Mouse (Mus musculus) NIH3T3 (cell line): ENCODE data around the gene Gss.
"Not testable (repeated sequence)": the region's sequence is repeated elsewhere in the genome, so short reads cannot be mapped to it uniquely, and the experiment has no call there.

ENCODE experiments used
- DNase-seq: peaks from one replicate; pipeline ENCODE4 v3.0.0-alpha.2; 2012; ENCODE audit warnings: low read depth

The Gss gene

GRCm38 (mm10) chr2:155616971-155617370, 24.4 kb upstream of the Gss start:
- DNase-seq = no peak

GRCm38 (mm10) chr2:155613953-155614352, 21.3 kb upstream of the Gss start:
- no peak for DNase-seq

DNA sequence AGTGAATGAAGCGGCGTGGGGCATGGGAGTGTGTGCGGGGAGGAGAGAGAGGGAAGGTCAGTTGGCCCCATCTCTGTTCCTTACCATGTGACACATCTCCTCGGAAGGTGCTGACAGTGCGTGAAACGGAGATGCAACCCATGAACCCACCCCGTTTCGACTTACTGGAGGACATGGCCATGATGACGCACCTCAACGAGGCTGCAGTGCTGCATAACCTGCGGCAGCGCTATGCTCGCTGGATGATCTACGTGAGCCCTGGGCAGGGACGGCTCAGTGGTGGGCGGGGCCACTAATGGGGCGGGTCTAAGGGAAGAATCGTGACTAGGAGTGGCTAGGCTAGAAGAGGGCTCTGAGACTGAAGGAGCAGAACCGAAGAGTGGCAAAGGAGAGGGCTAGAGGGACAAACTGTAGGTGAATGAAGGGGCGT, 20.7 kb upstream of the Gss start:
- no peak for DNase-seq

- no peak for DNase-seq
Measured at GRCm38 (mm10) chr2:155611834-155612550, 19.4 kb upstream of the Gss start.

DNA sequence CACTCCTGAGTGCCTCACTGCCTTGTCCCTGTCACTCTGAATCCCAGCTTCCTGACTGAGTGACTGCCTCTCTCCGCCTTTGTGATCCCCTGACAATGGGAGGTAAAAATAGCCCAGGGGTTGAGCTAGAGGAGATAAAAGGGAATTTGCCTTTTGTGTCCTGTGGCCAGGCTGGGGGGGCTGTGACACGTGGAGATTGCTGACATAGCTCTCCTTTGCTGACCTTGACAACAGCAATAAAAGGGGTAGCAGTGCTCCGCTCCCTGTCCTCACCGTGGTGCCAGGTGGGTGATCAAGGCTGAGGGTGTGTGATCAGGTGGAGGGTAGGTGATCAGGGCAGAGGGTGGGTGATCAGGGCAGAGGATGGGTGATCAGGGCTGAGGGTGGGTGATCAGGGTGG, 18.4 kb upstream of the Gss start, which contains the start of gene Myh7b:
Gene Myh7b, plus strand, starts transcription at position 235 of the 400 bp plus-strand sequence.
- no peak for DNase-seq

GRCm38 (mm10) chr2:155606360-155606759, 13.8 kb upstream of the Gss start:
- DNase-seq = no peak

GRCm38 (mm10) chr2:155605236-155605589, 12.6 kb upstream of the Gss start:
- DNase-seq = not testable (repeated sequence)

DNA sequence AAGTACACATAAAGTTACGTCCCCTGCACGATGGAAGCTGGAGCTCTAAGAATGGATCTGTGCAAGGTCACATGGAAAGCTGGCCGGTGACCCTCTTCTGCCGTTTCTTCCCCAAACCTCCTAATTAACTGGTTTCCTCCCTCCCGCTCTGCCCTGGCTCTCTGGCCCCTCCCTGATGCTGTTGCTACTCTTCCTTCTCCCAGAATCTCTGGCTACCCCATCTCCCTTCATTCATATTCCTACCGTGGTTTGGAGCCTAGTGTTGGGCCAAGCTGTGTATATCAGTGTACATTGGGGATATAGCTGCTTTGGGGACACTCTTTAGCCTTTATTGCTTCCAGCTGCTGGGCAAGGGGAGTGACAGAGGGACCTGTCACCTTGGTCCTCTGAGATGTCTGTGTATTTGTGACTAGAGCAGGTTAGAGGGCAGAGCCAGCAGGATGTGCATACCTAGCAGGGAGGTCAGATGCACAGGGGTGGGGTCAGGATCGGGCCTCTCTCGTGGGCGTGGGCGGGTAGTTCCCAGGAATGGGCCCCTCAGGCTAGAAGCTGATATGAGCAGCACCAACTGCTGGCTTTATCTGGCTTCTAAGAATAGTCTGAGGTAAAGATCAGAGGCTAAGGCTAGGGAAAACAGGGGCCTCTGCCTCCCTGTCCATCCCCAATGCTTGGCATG, 12.1 kb upstream of the Gss start:
- no peak for DNase-seq

DNA sequence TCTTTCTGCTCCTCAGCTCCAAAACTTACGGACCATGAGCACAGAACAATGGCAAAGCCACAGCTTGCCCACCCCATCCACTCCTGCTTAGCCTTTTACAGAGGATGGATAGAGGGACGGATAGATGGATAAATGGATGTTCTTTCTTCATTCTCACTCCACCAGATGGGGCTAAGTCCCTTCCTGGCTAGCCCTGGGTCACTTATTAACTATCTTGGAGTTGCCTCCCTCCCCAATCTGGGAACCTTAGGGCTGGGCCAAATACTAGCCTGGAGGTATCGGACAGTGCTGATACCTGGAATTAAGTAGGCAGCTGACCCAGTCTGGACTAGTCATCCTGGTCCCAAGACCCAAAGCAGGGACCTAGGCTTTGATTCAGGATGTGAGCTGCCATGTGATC, 11.1 kb upstream of the Gss start:
- DNase-seq = no peak

- no peak for DNase-seq
Measured at GRCm38 (mm10) chr2:155595516-155595915, 2.9 kb upstream of the Gss start.

DNA sequence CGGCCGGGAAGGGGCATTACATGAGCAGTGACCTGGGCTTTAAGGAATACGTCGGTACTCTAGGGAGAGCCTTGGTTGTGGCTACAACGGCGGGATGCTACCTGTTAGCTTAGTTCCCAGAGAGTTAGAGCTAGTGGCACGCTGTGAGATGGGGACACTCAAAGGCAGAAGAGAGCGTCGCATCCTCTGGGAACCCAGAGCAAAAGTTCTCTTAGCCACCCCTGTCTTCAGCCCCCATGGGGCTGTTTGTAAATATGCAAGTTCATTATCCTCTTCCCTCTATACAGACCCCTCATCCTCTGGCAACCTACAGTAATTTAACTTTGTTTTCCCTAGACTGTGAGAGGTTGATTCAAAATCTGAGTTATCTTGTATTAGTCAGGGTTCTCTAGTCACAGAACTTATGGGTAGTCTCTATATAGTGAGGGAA, 259 bp upstream of the Gss start:
- no peak for DNase-seq

DNA sequence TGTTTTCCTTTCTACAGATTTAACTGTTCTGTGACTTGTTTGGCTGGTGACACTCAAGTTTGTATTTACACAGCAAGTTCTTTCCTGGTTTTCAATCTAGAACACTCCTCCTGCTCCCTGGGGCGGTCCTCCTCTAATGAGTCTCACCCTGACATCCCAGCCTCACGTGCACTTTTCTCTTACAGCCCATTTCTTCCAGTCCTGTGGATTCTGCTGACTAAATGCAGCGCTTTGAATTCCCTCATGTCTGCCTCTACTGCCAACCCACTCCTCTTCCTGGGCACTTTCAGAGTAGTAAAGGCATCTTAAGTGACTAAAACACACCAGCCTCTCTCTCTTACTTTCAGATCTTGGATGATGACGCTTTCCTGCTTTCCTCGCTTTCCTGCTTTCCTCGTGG, 934 bp downstream of the Gss start:
- peak; percentile 53 for DNase-seq

GRCm38 (mm10) chr2:155590876-155591275, 1.7 kb downstream of the Gss start:
- DNase-seq = no peak

GRCm38 (mm10) chr2:155589521-155589920, 3.1 kb downstream of the Gss start:
- DNase-seq = no peak

- peak; percentile 64 for DNase-seq
Measured at GRCm38 (mm10) chr2:155588136-155588535, 4.5 kb downstream of the Gss start.

- DNase-seq = no peak
Measured at GRCm38 (mm10) chr2:155585486-155585885, 7.1 kb downstream of the Gss start.

- no peak for DNase-seq
Measured at GRCm38 (mm10) chr2:155585082-155585481, 7.5 kb downstream of the Gss start.

DNA sequence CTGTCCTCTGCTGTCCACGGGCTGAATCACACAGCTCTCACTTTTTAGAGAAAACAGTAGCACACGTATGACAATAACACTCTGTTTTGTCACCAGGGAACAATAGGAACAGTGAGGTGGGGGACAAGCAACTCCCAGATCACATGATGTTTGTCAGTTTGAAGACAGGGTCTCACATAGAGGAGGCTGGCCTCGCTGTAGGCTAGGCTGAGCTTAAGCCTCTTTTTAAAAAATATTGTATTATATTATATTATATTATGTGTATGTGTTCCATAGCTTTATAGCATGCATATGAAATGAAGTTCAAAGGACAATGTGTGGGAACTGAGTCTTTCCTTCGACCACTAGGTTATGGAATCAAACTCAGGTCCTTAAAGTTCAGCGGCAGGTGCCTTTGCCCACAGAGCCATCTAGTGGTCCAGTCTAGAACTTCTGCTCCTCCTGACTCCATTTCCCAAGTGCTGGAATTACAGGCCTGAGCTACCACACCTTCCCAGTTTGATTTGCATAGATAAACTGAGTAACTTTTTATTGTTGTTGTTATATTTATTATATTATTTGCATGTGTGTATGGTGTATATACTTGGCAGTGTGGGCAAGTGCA, 8.6 kb downstream of the Gss start:
- DNase-seq = peak; percentile 81

GRCm38 (mm10) chr2:155582996-155583395, 9.6 kb downstream of the Gss start:
- DNase-seq = no peak

GRCm38 (mm10) chr2:155582384-155582995, 10.1 kb downstream of the Gss start:
- no peak for DNase-seq

GRCm38 (mm10) chr2:155580331-155580730, 12.3 kb downstream of the Gss start:
- DNase-seq = no peak

DNA sequence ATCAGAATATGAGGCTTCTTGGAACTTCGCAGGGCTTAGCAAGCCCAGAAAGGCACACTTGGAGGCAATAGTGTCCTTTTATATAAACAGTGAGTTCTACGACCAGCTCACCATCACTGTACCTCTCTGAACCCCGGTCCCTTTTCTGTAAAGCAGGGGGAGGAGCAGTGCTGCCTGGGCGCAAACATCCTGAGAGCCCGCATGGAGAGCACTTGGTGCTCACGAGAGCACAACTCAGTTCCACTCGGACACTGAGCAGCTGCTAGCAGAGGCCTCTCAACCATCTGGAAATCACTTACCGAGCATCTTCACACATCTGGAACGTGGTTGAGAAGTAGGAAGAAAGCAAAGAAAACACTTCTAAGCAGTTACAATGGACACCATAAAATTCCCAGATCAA, 16.0 kb downstream of the Gss start:
- DNase-seq = no peak

DNA sequence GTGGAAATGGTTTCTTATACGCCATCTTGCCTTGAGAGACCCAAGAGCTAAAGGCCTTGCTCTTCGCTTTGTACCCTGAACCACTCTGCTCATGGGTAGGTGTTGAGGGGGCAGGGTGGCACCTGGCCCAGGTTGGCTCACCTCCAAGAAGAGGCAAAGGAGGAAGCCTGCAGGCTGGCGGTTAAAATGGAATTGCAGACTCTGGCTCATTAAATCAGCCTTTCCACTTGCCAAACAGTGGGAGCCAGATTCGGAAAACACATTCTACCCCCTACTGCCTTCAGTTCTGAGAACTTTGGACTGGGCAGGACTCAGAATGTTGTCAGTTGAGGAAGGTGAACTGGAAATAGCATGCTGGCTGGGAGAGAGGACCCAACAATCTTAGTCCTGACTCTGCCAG, 17.9 kb downstream of the Gss start:
- DNase-seq = no peak
